Mouse (Mus musculus) right cerebral cortex, adult 2 months (tissue): ENCODE results near the gene Traf7.

Source experiments
- DNase-seq, 2 experiments: peaks; one replicate each; pipeline ENCODE4 v3.0.0; 2021 to 2022; ENCODE audit warnings: low spot score in 2 of 2

The Traf7 gene

DNA sequence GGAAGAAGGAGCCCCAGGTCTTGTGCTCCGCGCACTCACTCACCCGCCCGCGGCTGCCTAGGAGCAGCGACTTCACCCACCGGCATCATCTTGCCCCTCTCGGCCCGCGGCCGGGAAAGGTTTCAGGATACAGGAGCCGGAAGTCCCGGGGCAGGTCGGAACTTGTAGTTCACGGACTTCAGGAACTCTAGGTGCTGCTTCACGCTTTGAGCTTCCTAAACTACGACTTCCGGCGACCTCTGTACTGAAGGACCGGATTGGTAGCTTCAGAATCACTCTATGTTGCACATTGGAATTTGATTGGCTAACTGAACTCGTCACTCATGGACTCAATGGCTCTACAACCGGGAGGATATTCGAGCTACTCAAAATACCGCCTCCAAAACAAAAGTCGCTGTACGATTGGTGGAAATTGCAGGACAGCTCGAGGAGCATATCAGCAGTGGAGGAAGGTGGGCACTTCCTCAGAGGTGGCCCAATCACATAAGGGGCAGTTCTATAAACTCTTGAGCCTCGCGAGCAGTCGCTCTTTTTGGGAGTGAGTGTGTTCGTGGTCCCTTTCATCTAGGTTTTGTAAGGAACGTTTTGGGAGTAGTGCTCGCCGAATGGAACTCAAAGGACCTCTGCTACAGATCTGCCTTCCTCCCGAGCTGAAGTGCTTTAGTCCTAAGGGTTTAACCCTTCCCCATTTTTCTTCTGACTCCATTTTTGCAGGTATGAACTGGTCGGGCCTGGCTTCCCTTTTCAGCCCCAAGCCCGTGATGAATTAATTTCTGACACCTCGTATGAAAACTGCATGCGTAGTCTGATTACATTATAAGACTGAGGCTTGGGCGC lies at the start of gene Traf7:
TSS of gene Traf7 (minus strand) at position 216 of the 837 bp plus-strand sequence.
- DNase-seq, result peak; percentile 95 to 98

DNA sequence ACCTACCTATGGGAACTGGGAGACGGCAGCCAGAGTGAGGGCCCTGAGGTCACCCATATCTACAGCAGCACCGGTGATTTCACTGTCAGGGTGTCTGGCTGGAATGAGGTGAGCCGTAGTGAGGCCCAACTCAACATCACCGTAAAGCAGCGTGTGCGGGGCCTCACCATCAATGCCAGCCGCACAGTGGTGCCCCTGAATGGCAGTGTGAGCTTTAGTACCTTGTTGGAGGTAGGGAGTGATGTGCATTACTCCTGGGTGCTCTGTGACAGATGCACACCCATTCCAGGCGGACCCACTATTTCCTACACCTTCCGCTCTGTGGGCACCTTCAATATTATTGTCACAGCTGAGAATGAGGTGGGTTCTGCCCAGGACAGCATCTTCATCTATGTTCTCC lies 46.1 kb upstream of the Traf7 start:
- DNase-seq, result no peak

DNA sequence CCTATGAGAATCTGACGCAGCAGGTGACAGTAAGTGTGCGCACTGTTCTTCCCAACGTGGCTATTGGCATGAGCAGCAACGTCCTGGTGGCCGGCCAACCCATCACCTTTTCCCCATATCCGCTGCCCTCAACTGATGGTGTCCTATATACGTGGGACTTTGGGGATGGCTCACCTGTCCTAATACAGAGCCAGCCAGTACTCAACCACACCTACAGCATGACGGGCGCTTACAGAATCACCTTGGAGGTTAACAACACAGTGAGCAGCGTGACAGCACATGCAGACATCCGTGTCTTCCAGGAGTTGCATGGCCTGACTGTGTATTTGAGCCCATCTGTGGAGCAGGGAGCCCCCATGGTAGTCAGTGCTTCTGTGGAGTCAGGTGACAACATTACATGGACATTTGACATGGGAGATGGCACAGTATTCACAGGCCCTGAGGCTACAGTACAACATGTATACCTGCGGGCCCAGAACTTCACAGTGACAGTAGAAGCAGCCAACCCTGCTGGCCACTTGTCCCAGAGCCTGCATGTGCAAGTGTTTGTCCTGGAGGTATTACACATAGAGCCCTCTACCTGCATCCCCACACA lies 45.0 kb upstream of the Traf7 start:
- DNase-seq, result no peak

DNA sequence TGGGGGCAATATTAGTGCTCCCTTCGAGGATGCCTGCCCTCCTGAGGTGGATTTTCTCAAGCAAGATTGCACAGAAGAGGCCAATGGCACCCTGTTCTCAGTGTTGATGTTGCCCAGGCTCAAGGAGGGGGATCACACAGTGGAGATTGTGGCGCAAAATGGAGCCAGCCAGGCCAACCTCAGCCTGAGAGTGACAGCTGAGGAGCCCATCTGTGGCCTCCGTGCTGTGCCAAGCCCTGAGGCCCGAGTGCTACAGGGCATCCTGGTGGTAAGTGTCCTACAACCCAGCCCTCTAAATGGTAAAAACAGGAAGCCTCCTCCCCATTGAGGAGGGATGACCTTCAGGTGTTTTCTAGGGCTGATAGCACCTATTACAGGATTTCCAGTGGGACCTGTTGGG lies 42.1 kb upstream of the Traf7 start:
- no peak for DNase-seq

DNA sequence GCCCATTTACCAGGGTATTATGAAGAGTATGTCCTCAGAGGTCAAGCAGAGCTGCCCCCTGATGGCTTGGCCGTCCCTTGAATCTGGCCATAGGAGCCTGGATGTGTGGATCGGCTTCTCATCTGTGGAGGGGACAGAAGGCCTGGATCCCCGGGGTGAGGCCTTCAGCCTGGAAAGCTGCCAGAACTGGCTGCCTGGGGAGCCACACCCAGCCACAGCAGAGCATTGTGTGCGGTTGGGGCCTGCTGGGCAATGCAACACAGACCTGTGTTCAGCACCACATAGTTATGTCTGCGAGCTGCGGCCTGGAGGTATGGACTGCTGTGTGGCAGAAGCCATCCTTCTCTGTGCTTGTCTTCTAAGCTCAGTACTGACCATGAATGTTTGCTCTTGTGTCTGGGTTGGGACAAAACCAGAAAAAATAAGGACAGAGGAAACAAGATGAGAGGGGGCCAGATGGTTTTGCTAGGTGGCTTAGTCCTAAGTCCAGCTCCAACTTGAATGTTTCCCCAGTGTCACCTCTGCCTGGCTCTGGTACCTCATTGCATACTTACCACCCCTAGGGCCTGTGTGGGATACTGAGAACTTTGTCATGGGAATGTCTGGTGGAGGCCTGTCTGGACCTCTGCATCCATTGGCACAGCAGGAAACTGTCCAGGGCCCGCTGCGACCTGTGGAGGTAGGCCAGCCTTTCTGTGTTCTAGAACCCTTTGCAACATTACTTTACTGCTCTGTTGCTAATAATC lies 39.5 kb upstream of the Traf7 start:
- no peak for DNase-seq

DNA sequence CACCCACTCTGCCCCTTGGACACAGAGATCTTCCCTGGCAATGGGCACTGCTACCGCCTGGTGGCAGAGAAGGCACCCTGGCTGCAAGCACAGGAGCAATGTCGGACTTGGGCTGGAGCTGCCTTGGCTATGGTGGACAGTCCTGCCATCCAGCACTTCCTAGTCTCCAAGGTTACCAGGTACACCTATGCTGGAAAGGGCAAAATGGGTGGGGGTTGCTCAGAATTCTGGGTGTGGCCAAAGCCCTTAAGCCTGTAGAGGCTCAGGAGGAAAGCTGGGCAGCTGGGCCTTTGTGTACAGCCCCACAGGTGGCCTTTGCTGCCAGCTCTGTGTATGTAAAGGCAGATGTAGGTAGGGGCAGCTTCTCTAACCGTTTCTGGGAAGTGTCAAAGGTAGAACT lies 38.1 kb upstream of the Traf7 start:
- no peak for DNase-seq

DNA sequence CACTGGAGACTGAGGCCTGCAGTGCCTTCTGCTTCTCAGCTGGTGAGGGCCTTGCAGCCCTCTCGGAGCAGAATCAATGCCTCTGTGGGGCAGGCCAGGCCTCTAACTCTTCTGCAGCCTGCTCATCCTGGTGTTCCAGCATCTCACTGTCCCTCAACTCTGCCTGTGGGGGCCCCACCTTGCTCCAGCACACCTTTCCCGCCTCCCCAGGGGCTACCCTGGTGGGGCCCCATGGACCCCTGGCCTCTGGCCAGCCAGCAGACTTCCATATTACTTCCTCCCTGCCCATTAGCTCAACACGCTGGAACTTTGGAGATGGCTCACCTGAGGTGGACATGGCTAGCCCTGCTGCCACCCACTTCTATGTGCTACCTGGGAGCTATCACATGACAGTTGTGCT lies 37.4 kb upstream of the Traf7 start:
- no peak for DNase-seq

DNA sequence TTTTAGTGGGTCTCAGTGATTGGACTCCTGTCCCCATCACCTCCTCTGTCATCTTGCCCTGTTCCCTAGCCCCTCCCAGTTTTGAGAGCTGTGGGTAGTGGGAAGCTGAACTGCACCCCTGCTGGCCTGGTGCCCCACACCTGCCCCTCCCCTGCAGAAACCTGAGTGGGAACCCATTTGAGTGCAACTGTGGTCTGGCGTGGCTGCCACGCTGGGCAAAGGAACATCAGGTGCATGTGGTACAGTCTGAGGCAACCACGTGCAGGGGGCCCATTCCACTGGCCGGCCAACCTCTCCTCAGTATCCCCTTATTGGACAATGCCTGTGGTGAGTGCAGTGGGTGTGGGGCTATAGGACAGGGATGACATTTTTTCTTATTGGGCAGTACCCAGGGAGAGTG lies 36.7 kb upstream of the Traf7 start:
- no peak for DNase-seq

DNA sequence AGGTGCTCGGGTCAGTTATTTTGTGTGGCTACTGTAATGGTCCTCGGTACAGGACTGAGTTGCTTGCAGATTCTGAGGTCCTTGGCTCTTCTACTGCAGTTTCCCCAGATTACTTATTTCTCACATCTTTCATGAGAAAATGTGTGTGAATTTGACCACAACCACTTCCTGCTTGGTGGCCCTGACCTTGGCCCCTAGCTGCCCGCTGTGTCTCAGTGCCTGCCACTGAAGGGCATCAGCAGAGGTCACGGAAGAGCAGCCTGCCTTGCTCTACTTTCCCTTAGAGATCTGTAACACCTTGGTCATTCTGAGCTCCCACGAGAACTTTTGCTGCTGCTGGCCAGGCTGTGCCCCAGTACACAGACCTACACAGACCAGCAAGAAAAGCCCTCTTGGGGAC lies 35.9 kb upstream of the Traf7 start:
- DNase-seq, result no peak

DNA sequence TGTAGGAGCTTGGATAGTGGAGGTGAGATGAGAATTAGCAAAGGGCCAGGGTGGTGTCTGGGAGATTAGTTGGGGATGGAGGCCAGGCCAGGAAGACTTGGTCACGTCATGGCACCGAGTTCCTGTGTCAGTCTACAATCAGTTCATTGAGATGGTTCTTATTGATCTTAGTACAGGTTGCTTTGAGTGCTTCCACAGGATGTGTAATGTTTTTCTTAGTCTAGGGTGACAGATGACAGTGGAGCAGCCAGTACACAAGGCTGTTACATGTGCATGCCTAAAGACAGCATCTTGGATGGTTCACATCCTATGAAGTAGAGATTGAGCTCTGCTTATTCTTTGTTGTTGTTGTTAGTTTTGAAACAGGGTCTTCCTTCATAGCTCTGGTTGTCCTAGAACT lies 33.9 kb upstream of the Traf7 start:
- no peak for DNase-seq

DNA sequence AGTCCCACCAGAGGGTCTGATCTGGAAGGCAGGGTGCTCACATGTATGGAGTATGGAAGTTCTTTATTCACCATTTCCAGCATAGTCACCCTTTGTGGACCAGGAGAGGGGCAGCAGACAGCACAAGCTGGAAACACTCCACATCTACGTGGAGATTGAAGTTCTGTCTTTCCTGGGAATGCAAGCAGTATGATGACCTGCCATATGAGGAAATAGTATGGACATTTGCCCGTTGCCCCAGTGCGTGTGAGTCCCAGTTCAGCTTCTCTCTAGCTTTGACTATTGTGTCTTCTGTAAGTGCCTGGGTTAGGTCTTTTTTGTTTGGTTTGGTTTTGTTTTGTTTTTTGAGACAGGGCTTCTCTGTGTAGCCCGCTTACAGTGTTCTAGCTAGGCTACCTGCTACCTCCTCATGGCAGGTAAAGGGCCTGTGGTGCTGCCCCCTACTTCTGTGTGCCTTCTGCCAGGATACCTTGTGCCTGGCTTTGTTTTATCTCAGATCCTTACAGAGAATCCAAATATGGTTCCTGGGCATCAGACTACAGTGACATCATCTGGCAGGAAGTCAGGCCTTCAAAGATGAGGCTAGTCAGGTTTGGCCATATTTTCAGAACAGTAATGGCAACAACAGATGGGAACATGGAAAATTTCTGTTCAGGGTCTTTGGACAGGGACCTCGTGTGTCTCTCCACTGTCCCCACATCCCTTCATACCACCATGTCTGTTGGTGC lies 32.7 kb upstream of the Traf7 start:
- DNase-seq, result no peak

DNA sequence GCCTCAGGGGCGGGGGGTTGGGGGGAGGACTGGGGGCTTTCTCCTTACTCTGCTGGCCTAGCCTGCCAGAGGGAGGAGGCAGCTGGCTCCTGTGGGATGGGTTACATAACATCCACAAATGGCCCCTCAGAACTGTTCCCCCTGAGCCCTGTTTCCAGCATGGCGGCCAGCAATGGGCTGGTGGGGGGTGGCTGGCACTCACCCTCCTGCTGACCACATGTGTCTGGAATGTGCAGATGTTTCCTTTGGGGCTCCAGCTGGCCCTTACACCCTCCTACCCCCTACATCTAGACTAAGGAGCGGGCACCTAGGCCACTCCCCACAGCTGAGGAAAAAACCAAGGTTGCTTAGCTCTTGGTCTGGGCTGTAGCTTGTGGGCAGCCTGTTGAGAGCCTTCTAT lies 31.4 kb upstream of the Traf7 start:
- no peak for DNase-seq

DNA sequence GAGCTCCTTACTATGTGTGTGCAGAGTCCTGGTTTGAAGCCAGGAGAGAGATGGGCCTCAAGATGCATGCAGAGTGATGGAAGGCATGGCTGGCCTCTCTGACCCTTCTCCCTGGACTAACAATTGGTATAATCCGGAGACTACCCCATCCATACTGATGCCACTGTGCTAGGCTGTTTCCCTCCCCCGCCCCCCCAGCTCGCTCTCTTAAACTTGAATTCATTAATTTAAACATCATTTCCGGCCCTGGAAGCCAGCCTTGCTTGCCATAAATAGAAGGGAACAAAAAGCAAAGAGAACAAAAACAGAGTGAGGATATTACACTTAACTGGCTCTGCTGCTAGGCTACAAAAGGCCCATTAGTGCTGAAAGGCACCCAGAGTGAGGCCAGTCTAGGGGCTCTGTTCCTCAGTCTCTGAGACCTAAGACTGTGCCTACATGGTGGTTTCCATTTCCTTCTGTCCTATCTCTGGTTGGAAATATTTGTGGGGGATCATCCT lies 30.9 kb upstream of the Traf7 start:
- peak in 1 of 2 experiments; percentile 46 for DNase-seq

DNA sequence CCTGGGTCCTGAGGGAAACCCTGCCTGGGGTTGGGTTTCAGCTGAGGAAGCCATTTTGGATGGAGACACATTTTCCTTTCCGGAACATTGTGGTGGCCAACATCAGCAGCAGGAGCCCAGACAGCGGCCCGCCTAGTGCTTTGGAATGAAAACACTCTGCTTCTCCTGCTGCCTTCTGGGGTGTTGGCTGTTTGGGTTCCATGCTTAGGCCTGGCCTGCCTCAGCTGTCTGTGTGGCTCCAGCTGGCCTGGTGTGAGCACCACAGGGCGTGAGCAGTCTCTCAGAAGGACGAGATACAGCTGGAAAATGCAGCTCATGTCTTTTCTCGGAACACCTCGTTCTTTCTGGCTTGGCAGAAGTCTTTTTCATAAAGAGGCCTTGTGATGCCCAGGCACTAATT lies 29.4 kb upstream of the Traf7 start:
- DNase-seq, result no peak

DNA sequence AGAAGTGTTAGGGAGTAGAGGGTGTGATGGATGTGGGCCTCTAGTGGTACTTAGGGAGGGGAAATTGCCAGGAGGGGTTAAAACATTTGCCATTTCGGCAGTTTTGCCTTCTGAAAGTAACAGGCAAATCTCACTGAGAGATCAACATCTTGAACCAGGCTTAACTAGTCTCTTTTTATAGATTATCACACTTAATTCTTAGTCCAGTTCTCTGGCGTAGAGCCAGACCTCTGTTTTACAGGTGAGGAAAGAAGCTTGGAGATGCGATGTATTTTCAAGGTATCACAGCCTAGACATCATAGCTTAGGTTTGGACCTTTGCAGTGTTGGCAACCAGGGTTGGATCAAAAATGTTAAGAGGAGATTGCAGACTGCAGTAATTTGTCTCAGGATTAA lies 23.3 kb upstream of the Traf7 start:
- DNase-seq, result no peak

DNA sequence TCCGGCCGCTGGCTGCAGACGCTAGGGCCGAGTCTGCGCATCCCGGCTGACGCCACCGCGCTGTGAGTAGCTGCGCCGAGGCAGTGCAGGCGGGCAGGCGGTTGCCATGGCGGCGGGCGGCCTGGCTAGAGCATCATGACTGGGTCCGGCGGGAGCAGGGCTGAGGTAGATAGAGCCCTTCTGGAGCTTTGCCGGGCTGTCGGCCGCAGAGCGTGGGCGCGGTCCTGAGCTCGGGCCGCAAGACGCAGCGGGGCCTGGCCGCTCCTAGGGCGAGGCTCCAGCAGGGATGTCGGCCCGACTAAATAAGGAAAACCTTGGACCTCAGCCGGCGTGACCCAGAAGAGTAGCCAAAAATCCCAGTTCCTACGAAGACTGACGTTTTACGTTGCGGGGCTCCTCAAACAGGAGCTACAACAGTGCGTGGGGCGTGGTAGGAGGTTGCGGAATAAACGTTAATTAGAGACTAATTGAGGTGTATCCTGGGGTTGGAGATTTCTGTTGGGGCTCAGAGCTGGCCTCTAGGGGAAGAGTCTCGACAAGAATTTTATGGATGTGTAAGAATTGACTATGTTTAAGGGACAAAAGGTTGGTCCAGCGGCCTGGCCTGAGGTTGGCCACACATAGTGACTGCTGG lies 22.8 kb upstream of the Traf7 start:
- peak; percentile 72 to 83 for DNase-seq

DNA sequence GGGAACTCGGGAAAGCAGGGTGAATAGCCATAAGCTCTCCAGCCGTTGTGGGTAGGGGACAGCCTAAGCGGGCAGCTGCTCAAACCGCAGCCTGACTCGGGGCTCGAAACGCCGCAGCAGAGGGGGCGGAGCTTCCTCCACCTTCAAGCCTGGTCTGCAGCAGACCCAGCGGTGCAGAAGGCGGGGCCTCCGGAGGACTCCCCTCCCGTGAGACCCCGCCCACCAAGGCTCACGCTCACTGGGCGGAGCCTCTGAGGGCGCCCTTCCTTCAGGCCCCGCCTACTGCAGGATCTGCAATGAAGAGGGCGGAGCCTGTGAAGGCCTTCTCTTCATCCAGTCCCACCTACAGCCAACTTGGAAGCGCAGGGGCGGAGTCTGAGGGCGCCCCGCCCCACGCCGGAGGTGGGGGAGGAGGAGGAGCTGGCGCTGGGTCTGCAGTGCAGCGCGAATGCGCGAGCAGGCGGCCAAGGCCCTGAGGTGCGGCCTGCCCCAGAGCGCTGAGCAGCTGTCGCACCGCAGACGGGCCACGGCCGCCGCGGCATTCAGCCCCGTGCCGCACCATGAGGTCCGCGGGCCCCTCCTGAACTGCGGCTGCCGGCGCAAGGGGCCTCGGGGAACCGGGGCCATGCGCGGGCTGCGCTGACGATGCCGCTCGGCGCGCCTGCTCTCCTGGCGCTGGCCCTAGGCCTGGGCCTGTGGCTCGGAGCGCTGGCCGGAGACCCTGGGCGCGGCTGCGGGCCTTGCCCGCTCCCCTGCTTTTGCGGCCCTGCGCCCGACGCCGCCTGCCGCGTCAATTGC lies 22.1 kb upstream of the Traf7 start, which contains the start of gene Pkd1:
TSS of gene Pkd1 (plus strand) at position 217 of the 798 bp plus-strand sequence.
- DNase-seq, result peak; percentile 96 to 98

DNA sequence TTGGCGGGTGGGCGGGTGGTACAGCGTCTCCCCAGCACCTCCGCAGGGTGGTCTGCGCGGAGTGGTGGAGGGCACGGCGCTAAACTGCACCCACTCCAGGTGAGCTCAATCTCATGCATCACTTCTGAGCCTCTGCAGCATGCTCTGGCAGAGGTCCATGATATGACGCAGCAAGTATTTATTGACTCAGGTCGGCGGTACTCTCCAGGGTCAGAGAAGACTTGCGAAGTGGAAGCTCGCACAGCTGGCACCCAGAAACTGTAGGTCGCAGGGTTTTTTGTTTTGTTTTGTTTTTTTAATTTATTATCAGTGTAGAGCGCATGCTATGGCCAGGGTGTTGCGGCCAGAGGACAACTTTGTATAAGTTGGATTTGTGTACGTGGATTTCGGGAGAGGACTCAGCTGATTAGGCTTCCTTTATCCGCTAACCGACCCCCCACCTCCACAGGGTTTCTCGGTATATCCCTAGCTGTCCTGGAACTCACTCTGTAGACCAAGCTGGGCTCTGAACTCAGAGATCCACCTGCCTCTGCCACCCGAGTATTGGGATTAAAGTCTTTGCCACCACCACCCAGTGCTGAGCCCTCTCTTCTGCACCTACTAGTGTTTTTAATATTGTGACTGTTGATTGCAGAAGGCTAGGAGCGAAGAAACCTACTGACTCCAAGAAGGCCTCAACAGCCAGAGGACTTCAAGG lies 21.3 kb upstream of the Traf7 start:
- DNase-seq, result peak; percentile 60 to 69

DNA sequence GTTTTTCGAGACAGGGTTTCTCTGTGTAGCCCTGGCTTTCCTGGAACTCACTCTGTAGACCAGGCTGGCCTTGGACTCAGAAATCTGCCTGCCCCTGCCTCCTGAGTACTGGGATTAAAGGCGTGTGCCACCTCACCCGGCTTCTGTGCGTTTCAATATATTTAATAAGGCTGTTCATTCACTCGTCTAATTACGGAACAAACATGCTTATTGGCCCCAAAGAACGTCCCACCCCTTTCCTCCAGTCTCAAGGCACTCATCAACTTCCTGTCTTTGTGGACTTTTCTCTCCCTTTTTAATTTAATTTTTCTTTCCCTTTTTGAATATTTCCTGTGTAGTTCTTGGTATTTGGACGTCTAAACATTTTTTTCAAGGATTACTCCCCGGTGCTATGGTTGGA lies 20.7 kb upstream of the Traf7 start:
- DNase-seq, result peak in 1 of 2 experiments; percentile 29

DNA sequence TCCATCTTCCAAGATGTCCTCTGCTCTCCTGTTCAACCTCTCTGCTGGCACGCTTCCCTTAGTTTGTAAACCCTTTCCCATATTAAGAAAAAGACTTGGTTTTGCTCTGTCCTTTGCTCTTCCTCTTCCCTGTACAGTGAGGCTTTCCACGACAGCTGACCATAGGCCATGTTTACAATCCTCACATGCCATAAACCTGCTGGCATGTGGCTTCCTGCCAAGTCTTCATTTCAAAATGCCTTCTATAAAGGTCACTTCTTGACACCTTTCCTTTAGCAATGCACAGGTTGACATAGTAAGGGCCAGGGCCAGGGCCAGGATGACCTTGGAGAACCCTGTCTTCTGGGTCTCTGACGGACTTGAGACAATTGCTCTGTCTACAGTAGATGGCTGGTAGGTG lies 18.5 kb upstream of the Traf7 start:
- DNase-seq, result no peak
